Mouse (Mus musculus) thymus, postnatal 4 days (tissue): ENCODE measurements around the gene Tent5c.
"Not testable (repeated sequence)": the region's sequence is repeated elsewhere in the genome, so short reads cannot be mapped to it uniquely, and the experiment has no call there.

Experiments used
- DNase-seq: peaks from one replicate; pipeline ENCODE4 v3.0.0; 2021

The Tent5c gene

GRCm38 (mm10) chr3:100438461-100439002 lies 50.6 kb downstream of the Tent5c start:
- no peak for DNase-seq

- no peak for DNase-seq
Observed at GRCm38 (mm10) chr3:100436756-100437155, 52.4 kb downstream of the Tent5c start.

- DNase-seq = no peak
Observed at GRCm38 (mm10) chr3:100431705-100432104, 57.4 kb downstream of the Tent5c start.

GRCm38 (mm10) chr3:100430731-100431130 lies 58.4 kb downstream of the Tent5c start:
- no peak for DNase-seq

GRCm38 (mm10) chr3:100430101-100430500 lies 59.0 kb downstream of the Tent5c start:
- no peak for DNase-seq

GRCm38 (mm10) chr3:100429667-100430066 lies 59.5 kb downstream of the Tent5c start:
- no peak for DNase-seq

GRCm38 (mm10) chr3:100427548-100427947 lies 61.6 kb downstream of the Tent5c start:
- DNase-seq = no peak

- peak; percentile 72 for DNase-seq
Observed at GRCm38 (mm10) chr3:100422392-100423167, 66.5 kb downstream of the Tent5c start.

- DNase-seq = no peak
Observed at GRCm38 (mm10) chr3:100421354-100421753, 67.8 kb downstream of the Tent5c start.

- DNase-seq = no peak
Observed at GRCm38 (mm10) chr3:100420691-100421056, 68.5 kb downstream of the Tent5c start.

- DNase-seq = no peak
Observed at GRCm38 (mm10) chr3:100419962-100420690, 69.0 kb downstream of the Tent5c start.

- DNase-seq = no peak
Observed at GRCm38 (mm10) chr3:100418387-100418786, 70.7 kb downstream of the Tent5c start.

- DNase-seq = no peak
Observed at GRCm38 (mm10) chr3:100417772-100418311, 71.3 kb downstream of the Tent5c start.

GRCm38 (mm10) chr3:100415671-100416070 lies 73.5 kb downstream of the Tent5c start:
- DNase-seq = no peak

GRCm38 (mm10) chr3:100413586-100413985 lies 75.5 kb downstream of the Tent5c start:
- not testable (repeated sequence) for DNase-seq

GRCm38 (mm10) chr3:100411945-100412344 lies 77.2 kb downstream of the Tent5c start:
- no peak for DNase-seq

- DNase-seq = no peak
Observed at GRCm38 (mm10) chr3:100409280-100409679, 79.8 kb downstream of the Tent5c start.

- no peak for DNase-seq
Observed at GRCm38 (mm10) chr3:100408351-100409043, 80.6 kb downstream of the Tent5c start.

GRCm38 (mm10) chr3:100402656-100403055 lies 86.5 kb downstream of the Tent5c start:
- DNase-seq = no peak
